Mouse (Mus musculus): ENCODE results near the gene Ambra1. TPM values are rescaled to one million over a fixed set of nuclear protein-coding genes. Genes with fewer than 3 reads are reported as not detected.

Ambra1 gene
- polyA plus RNA-seq, 1 experiment, result 19.3 TPM

- peak overlapping the region; percentile 46 for H3K4me3 ChIP-seq
- peak overlapping the region; percentile 60 for H3ac ChIP-seq (ENCODE audit: control insufficient read depth, insufficient read length)
- no peaks in the 10 kb centered on the region for H3K27me3 ChIP-seq (ENCODE audit: control insufficient read depth, insufficient read depth, insufficient read length)
- peak overlapping the region; percentile 87 for H3K4me2 ChIP-seq (ENCODE audit: low read depth)
- TF ChIP-seq USF1 (IDR thresholded peaks at IDR 0.05; ENCODE audit: low read depth), result no peak
- no peak for TF ChIP-seq CEBPB (IDR thresholded peaks at IDR 0.05; ENCODE audit: insufficient read depth, poor library complexity, severe bottlenecking)
- no peak for TF ChIP-seq TCF12 (IDR thresholded peaks at IDR 0.05; ENCODE audit: insufficient read depth, poor library complexity, severe bottlenecking)
- no peak for TF ChIP-seq MYOG (IDR thresholded peaks at IDR 0.05; ENCODE audit: control insufficient read depth in 1 of 3, insufficient read depth in 1 of 3, insufficient read length in 2 of 3, low read depth in 2 of 3)
- no peak for TF ChIP-seq MYOD1 (IDR thresholded peaks at IDR 0.05; ENCODE audit: control insufficient read depth in 1 of 3, insufficient read length in 2 of 3, low read depth in 2 of 3)
- TF ChIP-seq MAX (IDR thresholded peaks at IDR 0.05; ENCODE audit: low read depth), result no peak
- no peak for TF ChIP-seq POLR2AphosphoS2 (IDR thresholded peaks at IDR 0.05; ENCODE audit: insufficient read length, low read depth)
- no peak for TF ChIP-seq REST (IDR thresholded peaks at IDR 0.05; ENCODE audit: insufficient read depth, insufficient read length)
- TF ChIP-seq TCF3 (IDR thresholded peaks at IDR 0.05; ENCODE audit: insufficient read length, low read depth), result no peak
- TF ChIP-seq E2F4 (IDR thresholded peaks at IDR 0.05; ENCODE audit: insufficient read depth), result no peak
- no peaks in the 10 kb centered on the region for H3K36me3 ChIP-seq (ENCODE audit: control insufficient read depth, insufficient read depth)
- H3K79me2 ChIP-seq (ENCODE audit: control insufficient read depth, insufficient read depth), result peaks cover 34% of the 10 kb centered on the region
Observed at GRCm38 (mm10) chr2:91961901-91962761, 232.2 kb downstream of the Ambra1 start.

- Histone ChIP-seq H3K4me2 (ENCODE audit: low read depth) (peak overlapping the region; percentile 87), H3K4me3 (peak overlapping the region; percentile 46), H3K79me2 (ENCODE audit: control insufficient read depth, insufficient read depth) (peaks cover 27% of the 10 kb centered on the region), H3K27me3 (ENCODE audit: control insufficient read depth, insufficient read depth, insufficient read length) (no peaks in the 10 kb centered on the region), H3ac (ENCODE audit: control insufficient read depth, insufficient read length) (peak overlapping the region; percentile 60), H3K36me3 (ENCODE audit: control insufficient read depth, insufficient read depth) (no peaks in the 10 kb centered on the region)
- TF ChIP-seq MYOD1 (IDR thresholded peaks at IDR 0.05; ENCODE audit: control insufficient read depth in 1 of 3, insufficient read length in 2 of 3, low read depth in 2 of 3), result peak in 1 of 3 experiments; percentile 36
- peak in 1 of 3 experiments; percentile 30 for TF ChIP-seq MYOG (IDR thresholded peaks at IDR 0.05; ENCODE audit: control insufficient read depth in 1 of 3, insufficient read depth in 1 of 3, insufficient read length in 2 of 3, low read depth in 2 of 3)
- no peak for TF ChIP-seq CEBPB (IDR thresholded peaks at IDR 0.05; ENCODE audit: insufficient read depth, poor library complexity, severe bottlenecking)
Observed at GRCm38 (mm10) chr2:91962864-91963401, 233.0 kb downstream of the Ambra1 start.

GRCm38 (mm10) chr2:91963443-91963932, 233.6 kb downstream of the Ambra1 start:
- peak overlapping the region; percentile 87 for H3K4me2 ChIP-seq (ENCODE audit: low read depth)
- no peaks in the 10 kb centered on the region for H3K27me3 ChIP-seq (ENCODE audit: control insufficient read depth, insufficient read depth, insufficient read length)
- H3K36me3 ChIP-seq (ENCODE audit: control insufficient read depth, insufficient read depth), result no peaks in the 10 kb centered on the region
- H3ac ChIP-seq (ENCODE audit: control insufficient read depth, insufficient read length), result peak overlapping the region; percentile 60
- peak overlapping the region; percentile 46 for H3K4me3 ChIP-seq
- TF ChIP-seq REST (IDR thresholded peaks at IDR 0.05; ENCODE audit: insufficient read depth, insufficient read length), result no peak
- peak in 2 of 3 experiments; percentile 30 to 76 for TF ChIP-seq MYOG (IDR thresholded peaks at IDR 0.05; ENCODE audit: control insufficient read depth in 1 of 3, insufficient read depth in 1 of 3, insufficient read length in 2 of 3, low read depth in 2 of 3)
- TF ChIP-seq TCF3 (IDR thresholded peaks at IDR 0.05; ENCODE audit: insufficient read length, low read depth), result peak; percentile 4
- TF ChIP-seq POLR2A (IDR thresholded peaks at IDR 0.05; ENCODE audit: insufficient read length, low read depth), result peak; percentile 87
- peak; percentile 81 for TF ChIP-seq POLR2AphosphoS2 (IDR thresholded peaks at IDR 0.05; ENCODE audit: insufficient read length, low read depth)
- peak in 1 of 3 experiments; percentile 72 for TF ChIP-seq MYOD1 (IDR thresholded peaks at IDR 0.05; ENCODE audit: control insufficient read depth in 1 of 3, insufficient read length in 2 of 3, low read depth in 2 of 3)
- no peak for TF ChIP-seq E2F4 (IDR thresholded peaks at IDR 0.05; ENCODE audit: insufficient read depth)
- peak; percentile 40 for TF ChIP-seq SRF (IDR thresholded peaks at IDR 0.05; ENCODE audit: control insufficient read depth, insufficient read length, low read depth)
- H3K79me2 ChIP-seq (ENCODE audit: control insufficient read depth, insufficient read depth), result peaks cover 27% of the 10 kb centered on the region

GRCm38 (mm10) chr2:91964610-91965204, 234.8 kb downstream of the Ambra1 start:
- H3ac ChIP-seq (ENCODE audit: control insufficient read depth, insufficient read length), result no peak overlapping the region
- peaks cover 27% of the 10 kb centered on the region for H3K79me2 ChIP-seq (ENCODE audit: control insufficient read depth, insufficient read depth)
- TF ChIP-seq E2F4 (IDR thresholded peaks at IDR 0.05; ENCODE audit: insufficient read depth) (no peak), POLR2AphosphoS2 (IDR thresholded peaks at IDR 0.05; ENCODE audit: insufficient read length, low read depth) (no peak), TCF3 (IDR thresholded peaks at IDR 0.05; ENCODE audit: insufficient read length, low read depth) (no peak), CEBPB (IDR thresholded peaks at IDR 0.05; ENCODE audit: insufficient read depth, poor library complexity, severe bottlenecking) (no peak), REST (IDR thresholded peaks at IDR 0.05; ENCODE audit: insufficient read depth, insufficient read length) (no peak), TCF12 (IDR thresholded peaks at IDR 0.05; ENCODE audit: insufficient read depth, poor library complexity, severe bottlenecking) (no peak), USF1 (IDR thresholded peaks at IDR 0.05; ENCODE audit: low read depth) (no peak), MYOD1 (IDR thresholded peaks at IDR 0.05; ENCODE audit: control insufficient read depth in 1 of 3, insufficient read length in 2 of 3, low read depth in 2 of 3) (no peak)
- no peak overlapping the region for H3K4me3 ChIP-seq
- no peak overlapping the region for H3K4me2 ChIP-seq (ENCODE audit: low read depth)
- no peaks in the 10 kb centered on the region for H3K36me3 ChIP-seq (ENCODE audit: control insufficient read depth, insufficient read depth)
- H3K27me3 ChIP-seq (ENCODE audit: control insufficient read depth, insufficient read depth, insufficient read length), result no peaks in the 10 kb centered on the region

Data from myocyte (in vitro differentiated cells).